In genomic region chr10:38969543-38969942, GRCm38 (mm10) we compare ENCODE assay signal across 15 mouse cellular contexts. TPM values are rescaled to one million over a fixed set of nuclear protein-coding genes. Genes with fewer than 3 reads are reported as not detected.
DNase-seq lines count a peak whose midpoint lies in the region; ATAC-seq and TF ChIP-seq lines count a peak whose summit lies in the region.
"Had no signal": no experiment of that assay in that cellular context is flagged by ENCODE, and none has a peak within 500 bp of the region (broad histone marks: within the 10 kb centered on the region; RNA-seq: fewer than 3 reads in every experiment).

No protein-coding gene starts in this region.

- WGBS in lung, embryonic 14.5 days = 83% methylated on average over 2 of the region's 2 CpGs
- 70% methylated on average over 2 of the region's 2 CpGs for WGBS in heart, postnatal 0 days
- 79% methylated on average over 2 of the region's 2 CpGs for WGBS in stomach, embryonic 15.5 days

- TF ChIP-seq EP300 in heart, postnatal 0 days (IDR thresholded peaks at IDR 0.05; ENCODE audit: low read depth) = no peak

- no peaks in the 10 kb centered on the region for H3K9me3 ChIP-seq in lung, embryonic 14.5 days (ENCODE audit: low read depth, low read length)
- no peaks in the 10 kb centered on the region for H3K9me3 ChIP-seq in heart, postnatal 0 days (replicated peaks; ENCODE audit: control insufficient read depth, low read length)
- no peaks in the 10 kb centered on the region for H3K9me3 ChIP-seq in stomach, embryonic 15.5 days
- H3K9me3 ChIP-seq: midbrain, embryonic 12.5 days had no signal

- TF ChIP-seq CTCF in lung, embryonic 14.5 days (IDR thresholded peaks at IDR 0.05; ENCODE audit: low read depth) = no peak
- TF ChIP-seq CTCF in heart, postnatal 0 days (IDR thresholded peaks at IDR 0.05; ENCODE audit: low read depth) = no peak

- 0 out of 2 replicates have a peak overlapping the region, but pooled peaks have one; percentile 13 for H3K27ac ChIP-seq in lung, embryonic 14.5 days (ENCODE audit: low read depth)
- peak overlapping the region; percentile 30 for H3K27ac ChIP-seq in heart, postnatal 0 days (ENCODE audit: low read depth)
- H3K27ac ChIP-seq in stomach, embryonic 15.5 days = no peak overlapping the region
- H3K27ac ChIP-seq: left cerebral cortex, adult 2 months; midbrain, embryonic 12.5 days had no signal

- intact Hi-C loops in heart, postnatal 36 days (cut with DNase I) = loop anchor here (5.0 kb wide), 2 partner anchors 38 to 58 kb away; no protein-coding TSS in a partner anchor

- peak overlapping the region; percentile 62; the same call in 1 of the 2 replicates for H3K4me3 ChIP-seq in lung, embryonic 14.5 days (ENCODE audit: low read depth, low read length)
- peak overlapping the region; percentile 64; the same call in 1 of the 2 replicates for H3K4me3 ChIP-seq in heart, postnatal 0 days (ENCODE audit: low read depth, low read length)
- no peak overlapping the region for H3K4me3 ChIP-seq in stomach, embryonic 15.5 days (replicated peaks)
- H3K4me3 ChIP-seq: left cerebral cortex, adult 2 months; midbrain, embryonic 12.5 days had no signal

- DNase-seq in heart, adult 11 months = peak; percentile 86
- no peak for DNase-seq in heart, postnatal 36 days
- no peak for DNase-seq in lung, embryonic 14.5 days
- no peak for DNase-seq in lung, postnatal 4 days
- DNase-seq in heart, postnatal 0 days (ENCODE audit: low spot score) = no peak
- no peak for DNase-seq in urinary bladder, postnatal 25 days (ENCODE audit: low spot score)
- DNase-seq: gastrocnemius, postnatal 25 days; kidney, adult 2 months; spleen, adult 18-20 months; thymus, postnatal 25 days had no signal

- peak overlapping the region; percentile 68 for H3K4me2 ChIP-seq in lung, embryonic 14.5 days
- H3K4me2 ChIP-seq in heart, postnatal 0 days (ENCODE audit: low read depth, low read length) = peak overlapping the region; percentile 66
- H3K4me2 ChIP-seq in stomach, embryonic 15.5 days = peak overlapping the region; percentile 43; the same call in 1 of the 2 replicates
- H3K4me2 ChIP-seq: midbrain, embryonic 12.5 days had no signal

- no peak for ATAC-seq in lung, embryonic 14.5 days (ENCODE audit: insufficient read depth)
- ATAC-seq in heart, postnatal 0 days (ENCODE audit: insufficient read depth, low read depth) = no peak
- no peak for ATAC-seq in stomach, embryonic 15.5 days (ENCODE audit: insufficient read depth, low FRiP score, low read depth)
- ATAC-seq in frontal cortex, adult (ENCODE audit: low TSS enrichment) = no peak

- no peak overlapping the region for H3K9ac ChIP-seq in lung, embryonic 14.5 days
- peak overlapping the region; percentile 39; the same call in 1 of the 2 replicates for H3K9ac ChIP-seq in heart, postnatal 0 days (replicated peaks; ENCODE audit: low read depth, low read length)
- H3K9ac ChIP-seq in stomach, embryonic 15.5 days = no peak overlapping the region
- H3K9ac ChIP-seq: midbrain, embryonic 12.5 days had no signal

- peaks cover 11% of the 10 kb centered on the region; the same call in 1 of the 2 replicates for H3K4me1 ChIP-seq in lung, embryonic 14.5 days (ENCODE audit: insufficient read depth)
- peaks cover 31% of the 10 kb centered on the region for H3K4me1 ChIP-seq in heart, postnatal 0 days (ENCODE audit: control insufficient read depth, insufficient read depth)
- H3K4me1 ChIP-seq in stomach, embryonic 15.5 days = no peaks in the 10 kb centered on the region

- H3K27me3 ChIP-seq in lung, embryonic 14.5 days (ENCODE audit: insufficient read depth, low read length) = no peaks in the 10 kb centered on the region
- no peaks in the 10 kb centered on the region for H3K27me3 ChIP-seq in heart, postnatal 0 days (ENCODE audit: control insufficient read depth, insufficient read depth, low read length)
- no peaks in the 10 kb centered on the region for H3K27me3 ChIP-seq in stomach, embryonic 15.5 days (replicated peaks)
- H3K27me3 ChIP-seq: midbrain, embryonic 12.5 days had no signal

- H3K36me3 ChIP-seq in lung, embryonic 14.5 days (ENCODE audit: insufficient read depth) = peaks cover 6% of the 10 kb centered on the region; the same call in 1 of the 2 replicates
- peaks cover 5% of the 10 kb centered on the region; the same call in 1 of the 2 replicates for H3K36me3 ChIP-seq in heart, postnatal 0 days (replicated peaks; ENCODE audit: control insufficient read depth, insufficient read depth, low read length)
- H3K36me3 ChIP-seq in stomach, embryonic 15.5 days = no peaks in the 10 kb centered on the region
- H3K36me3 ChIP-seq: midbrain, embryonic 12.5 days had no signal

RNA-seq across cellular contexts. Expression of gene Lama4, which starts 4.2 kb away (rescaled TPM):
- 10 to 100 TPM; 65.8 to 75.2 TPM for total RNA-seq in heart, postnatal 36 days (2021)
- polyA plus RNA-seq in lung, embryonic 14.5 days (2014; fragmentation: Nextera tagmentation; extraction: Ambion mirVana) = 111 and 114 TPM in 2 replicates
- 120 and 124 TPM in 2 replicates for total RNA-seq in heart, postnatal 0 days (2014; rRNA removed; ENCODE audit: low replicate concordance)
- polyA plus RNA-seq in heart, postnatal 0 days (2015; fragmentation: Nextera tagmentation; extraction: Ambion mirVana) = 68.7 and 72.2 TPM in 2 replicates
- 52.5 and 61.1 TPM in 2 replicates for polyA plus RNA-seq in stomach, embryonic 15.5 days (2015; fragmentation: Nextera tagmentation; extraction: Ambion mirVana)
- total RNA-seq: neutrophil, adult 5-6 weeks had no signal
